Mouse (Mus musculus): ENCODE results near the gene Prkar1a.

Gene Prkar1a

GRCm38 (mm10) chr11:109705336-109706054 is 56.3 kb downstream of the Prkar1a start:
- no peak for DNase-seq (ENCODE audit: low spot score in 2 of 2)

GRCm38 (mm10) chr11:109706055-109706412 is 56.8 kb downstream of the Prkar1a start:
- no peak for DNase-seq (ENCODE audit: low spot score in 2 of 2)

- no peak for DNase-seq (ENCODE audit: low spot score in 2 of 2)
Measured at GRCm38 (mm10) chr11:109706586-109706985, 57.4 kb downstream of the Prkar1a start.

- DNase-seq (ENCODE audit: low spot score in 2 of 2), result no peak
Measured at GRCm38 (mm10) chr11:109707442-109707841, 58.2 kb downstream of the Prkar1a start.

GRCm38 (mm10) chr11:109708786-109709185 is 59.6 kb downstream of the Prkar1a start:
- DNase-seq (ENCODE audit: low spot score in 2 of 2), result no peak

- no peak for DNase-seq (ENCODE audit: low spot score in 2 of 2)
Measured at GRCm38 (mm10) chr11:109709501-109709900, 60.3 kb downstream of the Prkar1a start.

- no peak for DNase-seq (ENCODE audit: low spot score in 2 of 2)
Measured at GRCm38 (mm10) chr11:109714341-109715247, 65.4 kb downstream of the Prkar1a start.

- DNase-seq (ENCODE audit: low spot score in 2 of 2), result no peak
Measured at GRCm38 (mm10) chr11:109715311-109715781, 66.1 kb downstream of the Prkar1a start.

- no peak for DNase-seq (ENCODE audit: low spot score in 2 of 2)
Measured at GRCm38 (mm10) chr11:109716981-109717380, 67.8 kb downstream of the Prkar1a start.

GRCm38 (mm10) chr11:109717448-109717847 is 68.2 kb downstream of the Prkar1a start:
- no peak for DNase-seq (ENCODE audit: low spot score in 2 of 2)

- no peak for DNase-seq (ENCODE audit: low spot score in 2 of 2)
Measured at GRCm38 (mm10) chr11:109717966-109718895, 69.0 kb downstream of the Prkar1a start.
